Mouse (Mus musculus) heart, adult 9 months (tissue): ENCODE data around the gene Cnbd2.
A peak's percentile ranks its signal among the peaks of the same experiment; 100 is the strongest.

Experiments used
- DNase-seq, 2 experiments: peaks; one replicate each; pipeline ENCODE4 v3.0.0; 2022; ENCODE audit warnings: low spot score in 2 of 2

Cnbd2 gene

GRCm38 (mm10) chr2:156311841-156312291, 233 bp upstream of the Cnbd2 start:
- peak; percentile 66 to 71 for DNase-seq

- no peak for DNase-seq
Observed at GRCm38 (mm10) chr2:156313153-156313552, 1.1 kb downstream of the Cnbd2 start.

- DNase-seq = no peak
Observed at GRCm38 (mm10) chr2:156314811-156315210, 2.7 kb downstream of the Cnbd2 start.

- peak in 1 of 2 experiments; percentile 57 for DNase-seq
Observed at GRCm38 (mm10) chr2:156318491-156318890, 6.4 kb downstream of the Cnbd2 start.

- DNase-seq = no peak
Observed at GRCm38 (mm10) chr2:156321538-156321937, 9.4 kb downstream of the Cnbd2 start.

- peak; percentile 75 to 78 for DNase-seq
Observed at GRCm38 (mm10) chr2:156324116-156324588, 12.1 kb downstream of the Cnbd2 start.

- DNase-seq = peak; percentile 59 to 68
Observed at GRCm38 (mm10) chr2:156324681-156325080, 12.6 kb downstream of the Cnbd2 start.

- no peak for DNase-seq
Observed at GRCm38 (mm10) chr2:156330681-156331080, 18.6 kb downstream of the Cnbd2 start.

- no peak for DNase-seq
Observed at GRCm38 (mm10) chr2:156331446-156331965, 19.4 kb downstream of the Cnbd2 start.

- DNase-seq = no peak
Observed at GRCm38 (mm10) chr2:156340078-156340477, 28.0 kb downstream of the Cnbd2 start.

- no peak for DNase-seq
Observed at GRCm38 (mm10) chr2:156344775-156345532, 32.9 kb downstream of the Cnbd2 start.

GRCm38 (mm10) chr2:156348812-156349211, 36.7 kb downstream of the Cnbd2 start:
- DNase-seq = no peak

- no peak for DNase-seq
Observed at GRCm38 (mm10) chr2:156349286-156349848, 37.3 kb downstream of the Cnbd2 start.

- DNase-seq = no peak
Observed at GRCm38 (mm10) chr2:156351243-156351642, 39.1 kb downstream of the Cnbd2 start.

GRCm38 (mm10) chr2:156352413-156353165, 40.5 kb downstream of the Cnbd2 start:
- DNase-seq = no peak

- DNase-seq = peak; percentile 54 to 68
Observed at GRCm38 (mm10) chr2:156353265-156353692, 41.2 kb downstream of the Cnbd2 start.

GRCm38 (mm10) chr2:156356031-156356430, 43.9 kb downstream of the Cnbd2 start:
- peak in 1 of 2 experiments; percentile 6 for DNase-seq

GRCm38 (mm10) chr2:156368465-156368864, 56.4 kb downstream of the Cnbd2 start:
- DNase-seq = no peak

GRCm38 (mm10) chr2:156370896-156371295, 58.8 kb downstream of the Cnbd2 start:
- DNase-seq = no peak

GRCm38 (mm10) chr2:156376956-156377355, 64.9 kb downstream of the Cnbd2 start:
- DNase-seq = no peak

- no peak for DNase-seq
Observed at GRCm38 (mm10) chr2:156379929-156380328, 67.8 kb downstream of the Cnbd2 start.

GRCm38 (mm10) chr2:156381350-156381749, 69.3 kb downstream of the Cnbd2 start:
- no peak for DNase-seq
